Mouse (Mus musculus) thymus, postnatal 25 days (tissue): ENCODE results near the gene Trappc13.
"Not testable (repeated sequence)": the region's sequence is repeated elsewhere in the genome, so short reads cannot be mapped to it uniquely, and the experiment has no call there.

Source experiments
- DNase-seq: peaks from one replicate; pipeline ENCODE4 v3.0.0; 2022

The Trappc13 gene

GRCm38 (mm10) chr13:104177796-104178649 lies at the start of gene Trappc13:
Gene Trappc13 (minus strand): TSS chr13:104178469.
- DNase-seq = peak; percentile 84

- DNase-seq = no peak
Observed at GRCm38 (mm10) chr13:104227478-104227877, 49.2 kb upstream of the Trappc13 start.

- no peak for DNase-seq
Observed at GRCm38 (mm10) chr13:104204313-104204712, 26.0 kb upstream of the Trappc13 start.

GRCm38 (mm10) chr13:104195891-104196290 lies 17.6 kb upstream of the Trappc13 start:
- DNase-seq = not testable (repeated sequence)

- no peak for DNase-seq
Observed at GRCm38 (mm10) chr13:104187357-104187756, 9.1 kb upstream of the Trappc13 start.

GRCm38 (mm10) chr13:104179176-104179888 lies 1.1 kb upstream of the Trappc13 start:
- no peak for DNase-seq

- peak; percentile 95 for DNase-seq
Observed at GRCm38 (mm10) chr13:104178650-104179121, 417 bp upstream of the Trappc13 start, which contains the start of gene Trim23. Gene Trim23 (plus strand): TSS chr13:104178797.

GRCm38 (mm10) chr13:104176874-104177273 lies 1.4 kb downstream of the Trappc13 start:
- DNase-seq = no peak

- DNase-seq = no peak
Observed at GRCm38 (mm10) chr13:104172498-104172897, 5.8 kb downstream of the Trappc13 start.

GRCm38 (mm10) chr13:104171711-104172110 lies 6.6 kb downstream of the Trappc13 start:
- DNase-seq = no peak

- DNase-seq = no peak
Observed at GRCm38 (mm10) chr13:104155686-104156085, 22.6 kb downstream of the Trappc13 start.

GRCm38 (mm10) chr13:104155106-104155505 lies 23.2 kb downstream of the Trappc13 start:
- DNase-seq = no peak

- no peak for DNase-seq
Observed at GRCm38 (mm10) chr13:104154180-104154579, 24.1 kb downstream of the Trappc13 start.

- no peak for DNase-seq
Observed at GRCm38 (mm10) chr13:104145646-104146045, 32.6 kb downstream of the Trappc13 start.

- no peak for DNase-seq
Observed at GRCm38 (mm10) chr13:104144871-104145270, 33.4 kb downstream of the Trappc13 start.

GRCm38 (mm10) chr13:104139369-104140209 lies 38.7 kb downstream of the Trappc13 start:
- peak; percentile 86 for DNase-seq

GRCm38 (mm10) chr13:104134510-104135085 lies 43.7 kb downstream of the Trappc13 start:
- no peak for DNase-seq

- DNase-seq = no peak
Observed at GRCm38 (mm10) chr13:104132561-104132960, 45.7 kb downstream of the Trappc13 start.

GRCm38 (mm10) chr13:104123662-104124381 lies 54.4 kb downstream of the Trappc13 start:
- no peak for DNase-seq

GRCm38 (mm10) chr13:104122078-104122840 lies 56.0 kb downstream of the Trappc13 start:
- DNase-seq = no peak

- no peak for DNase-seq
Observed at GRCm38 (mm10) chr13:104114827-104115226, 63.4 kb downstream of the Trappc13 start.
